Mouse (Mus musculus) heart, adult 2 months (tissue): ENCODE results near the gene Brip1.

Source experiments
- CTCF ChIP-seq: fragments of 200-600 bp; IDR thresholded peaks from 2 replicates; pipeline ENCODE4 v1.8.1; 2022; ENCODE audit warnings: antibody characterized with exemption, mild to moderate bottlenecking, moderate library complexity
- POLR2A ChIP-seq: fragments of 200-500 bp; IDR thresholded peaks from 2 replicates; pipeline ENCODE4 v1.6.1; 2011; ENCODE audit warnings: mild to moderate bottlenecking, low read depth, low read length, control low read depth; ENCODE audit not compliant: insufficient read depth

DNA sequence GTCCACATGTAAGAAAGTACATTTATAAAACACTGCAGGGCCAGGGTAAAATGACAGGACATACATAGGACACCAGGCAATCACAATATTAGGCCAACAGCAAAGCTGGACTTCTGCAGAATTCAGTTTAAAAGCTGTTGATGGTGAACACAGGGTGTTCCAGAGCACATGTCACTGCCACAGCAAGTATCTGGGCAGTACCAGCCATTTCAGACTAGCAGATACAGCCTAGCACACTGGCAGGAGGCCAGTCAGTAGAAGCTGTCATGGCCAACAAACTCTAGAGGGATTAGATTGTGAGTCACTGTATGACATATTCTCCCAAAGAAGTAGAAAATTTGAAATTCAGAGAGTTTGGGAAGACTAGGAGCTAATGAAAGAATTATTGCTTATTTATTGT is 94.4 kb downstream of the Brip1 start:
- TF ChIP-seq CTCF (no peak), POLR2A (no peak)
